Mouse (Mus musculus) spleen, embryonic (tissue): Measurements from ENCODE around the gene Clec4n.
"Not testable (repeated sequence)": the region's sequence is repeated elsewhere in the genome, so short reads cannot be mapped to it uniquely, and the experiment has no call there.

Experiments used
- CTCF ChIA-PET: fragments of 350-600 bp; sonication (Branson Sonifier 250); formaldehyde crosslinking; loops from one replicate; lab custom pipeline; 2022; lab: Charles Lee

Gene Clec4n

GRCm38 (mm10) chr6:123229644-123230043, at the start of gene Clec4n:
Gene Clec4n (plus strand): TSS chr6:123229843.
- CTCF ChIA-PET = no interaction called here

GRCm38 (mm10) chr6:123184862-123185261, 44.8 kb upstream of the Clec4n start:
- CTCF ChIA-PET = not testable (repeated sequence)

DNA sequence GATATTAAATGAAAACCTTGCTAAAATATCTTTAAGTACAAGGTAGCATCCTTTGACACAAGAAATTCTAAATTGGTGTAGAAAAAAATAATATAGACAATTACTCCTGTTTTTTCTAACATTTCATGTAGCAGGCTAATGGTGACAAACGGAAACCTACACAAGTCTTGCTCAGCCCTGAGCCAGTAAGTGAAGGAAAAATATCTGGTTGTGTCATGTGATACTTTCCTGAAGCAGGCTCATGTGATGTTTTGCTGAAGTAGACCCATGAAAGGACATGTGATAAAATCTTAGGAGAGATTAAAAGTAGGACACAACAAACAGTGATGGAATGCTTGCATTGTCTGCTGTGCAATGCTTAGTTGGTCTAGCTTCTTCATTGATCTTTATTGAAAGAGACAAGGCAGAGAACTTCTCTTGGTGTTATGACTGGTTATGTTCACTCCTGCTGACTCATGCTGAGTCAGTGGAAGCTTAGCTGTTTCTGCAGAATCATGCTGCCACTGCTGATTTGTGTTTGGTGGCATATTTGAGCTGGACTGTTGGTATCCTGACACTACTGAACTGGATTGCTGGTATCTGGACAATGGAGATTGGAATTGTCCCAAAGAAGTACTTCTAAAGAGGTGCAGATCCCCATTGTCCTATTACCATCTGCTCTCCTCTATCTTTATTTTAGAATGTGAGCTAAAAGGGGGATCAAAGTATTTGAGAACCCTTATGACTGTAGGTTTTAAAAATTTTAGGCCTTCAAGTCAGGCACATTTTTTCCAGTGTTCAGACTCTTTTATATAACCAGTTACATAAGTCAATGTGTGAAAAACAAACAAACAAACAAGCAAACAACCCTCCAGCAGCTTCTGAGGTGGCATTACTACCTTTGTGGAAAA, 22.2 kb upstream of the Clec4n start:
- CTCF ChIA-PET = no interaction called here

DNA sequence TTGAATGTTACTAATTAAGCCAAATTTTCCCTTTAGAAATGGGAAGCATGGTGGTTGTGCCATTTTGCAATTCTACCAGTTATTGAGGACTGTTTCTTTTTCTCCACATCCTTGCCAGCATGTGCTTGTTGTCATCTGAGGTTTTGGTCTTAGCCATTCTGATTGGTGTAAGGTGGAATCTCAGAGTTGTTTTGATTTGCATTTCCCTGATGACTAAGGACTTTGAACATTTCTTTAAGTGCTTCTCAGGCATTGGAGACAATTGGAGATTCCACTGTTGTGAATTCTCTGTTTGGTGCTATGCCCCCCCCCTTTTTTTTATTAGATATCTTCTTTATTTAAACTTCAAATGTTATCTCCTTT, 21.6 kb upstream of the Clec4n start:
- CTCF ChIA-PET = not testable (repeated sequence)

DNA sequence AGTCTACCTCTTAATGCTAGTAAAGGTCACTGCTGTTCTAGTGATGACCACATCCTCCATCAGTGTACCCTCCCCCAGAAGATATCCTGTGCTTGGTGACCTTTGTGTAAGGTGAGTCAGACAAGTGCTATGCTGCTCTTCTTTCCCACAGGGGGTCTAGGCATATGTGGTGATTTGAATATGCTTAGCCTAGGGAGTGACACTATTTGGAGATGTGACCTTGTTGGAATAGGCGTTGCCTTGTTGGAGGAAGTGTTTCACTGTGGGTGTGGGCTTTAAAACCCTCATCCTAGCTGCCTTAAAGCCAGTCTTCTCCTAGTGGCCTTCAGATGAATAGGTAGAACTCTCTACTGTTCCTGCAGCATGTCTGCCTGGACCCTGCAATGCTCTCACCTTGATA, 17.9 kb upstream of the Clec4n start:
- CTCF ChIA-PET = no interaction called here

DNA sequence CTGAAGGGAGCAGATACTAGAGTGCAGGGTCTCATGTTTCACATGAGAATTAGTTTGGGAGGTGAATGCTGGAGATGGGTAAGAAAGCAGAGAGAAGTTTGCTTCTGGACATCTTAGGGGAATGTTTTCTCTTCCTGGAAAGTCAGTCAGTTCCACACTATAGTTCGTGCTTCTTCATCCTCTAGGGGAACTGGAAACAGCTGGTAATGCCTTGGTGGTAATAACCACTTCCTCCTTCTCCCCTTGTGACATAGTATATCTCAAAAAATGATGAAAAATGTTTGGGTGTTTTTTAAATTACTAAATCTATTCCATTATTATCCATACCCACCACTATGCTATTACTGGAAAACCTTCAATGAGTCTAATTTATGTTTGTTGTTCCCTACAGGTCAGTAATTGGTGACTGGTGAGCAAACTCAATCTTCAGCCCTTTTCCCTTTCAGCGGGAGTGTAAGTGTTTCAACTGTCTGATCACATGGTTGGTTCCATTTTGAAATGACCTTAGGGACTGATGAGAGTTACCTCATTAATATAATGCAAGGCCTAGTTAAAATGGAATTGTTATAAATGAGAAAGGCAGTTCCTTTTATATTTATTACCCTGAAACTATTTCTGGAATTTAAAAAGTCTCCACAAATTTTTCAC, 2.0 kb upstream of the Clec4n start:
- CTCF ChIA-PET = no interaction called here

DNA sequence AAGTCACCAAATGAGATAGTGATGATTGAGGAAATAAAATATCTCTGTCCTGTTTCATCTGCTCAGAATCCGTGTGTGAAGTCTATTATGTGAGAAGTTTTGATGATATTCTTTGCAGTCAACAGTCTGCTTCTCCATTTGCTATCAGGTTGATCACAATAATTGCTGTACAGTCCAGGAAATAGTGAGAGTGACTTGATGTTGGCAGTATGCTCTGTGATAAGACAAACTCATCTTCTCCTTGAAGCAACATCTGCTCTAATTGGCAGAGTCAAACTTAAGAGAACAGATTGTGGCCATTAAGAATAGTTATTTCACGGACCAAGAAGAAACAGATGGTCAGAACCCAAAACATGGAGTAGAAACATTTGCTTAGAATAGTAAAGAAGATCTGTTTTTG, 1.5 kb downstream of the Clec4n start:
- CTCF ChIA-PET = no interaction called here

DNA sequence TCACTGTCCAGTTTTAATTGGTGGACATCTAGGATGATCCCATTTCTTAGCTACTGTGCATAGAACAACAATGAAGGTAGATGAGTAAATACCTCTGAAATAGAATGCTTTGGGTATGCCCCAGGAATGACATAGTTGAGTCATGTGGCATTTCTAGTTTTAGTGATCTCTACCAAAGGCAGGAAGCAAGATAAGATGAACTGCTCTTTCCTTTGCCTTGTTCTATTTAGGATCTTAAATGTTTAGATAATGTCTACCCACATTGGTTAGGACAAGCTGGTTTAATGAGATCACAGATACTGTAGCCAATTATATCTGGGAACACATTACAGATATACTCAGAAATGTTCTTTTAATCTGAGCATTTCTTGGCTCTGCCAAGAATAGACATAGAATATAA, 7.9 kb downstream of the Clec4n start:
- CTCF ChIA-PET = no interaction called here

GRCm38 (mm10) chr6:123244201-123244600, 14.6 kb downstream of the Clec4n start:
- CTCF ChIA-PET = no interaction called here

DNA sequence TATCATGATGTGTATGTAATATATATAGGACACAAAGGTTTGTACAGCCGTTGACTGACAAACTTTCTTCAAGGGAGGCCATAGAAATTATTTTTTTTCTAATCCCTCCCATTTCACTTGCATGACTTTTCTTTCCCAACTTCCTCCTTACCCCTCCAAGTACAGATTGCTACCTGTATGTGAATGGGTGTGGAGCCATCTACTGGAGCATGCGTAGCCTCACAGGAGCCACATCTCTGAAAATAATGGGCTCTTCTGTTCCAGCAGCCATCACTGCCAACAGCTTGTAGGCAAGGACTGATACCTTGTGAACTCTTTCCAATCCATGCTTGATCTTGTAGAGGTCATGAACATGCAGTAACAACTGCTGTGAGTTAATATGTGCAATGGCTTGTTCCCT, 19.2 kb downstream of the Clec4n start:
- CTCF ChIA-PET = not testable (repeated sequence)

- CTCF ChIA-PET = no interaction called here
These were observed 23.1 kb downstream of the Clec4n start for GRCm38 (mm10) chr6:123252735-123253134.

- CTCF ChIA-PET = no interaction called here
These were observed 29.3 kb downstream of the Clec4n start for GRCm38 (mm10) chr6:123258946-123259345.

DNA sequence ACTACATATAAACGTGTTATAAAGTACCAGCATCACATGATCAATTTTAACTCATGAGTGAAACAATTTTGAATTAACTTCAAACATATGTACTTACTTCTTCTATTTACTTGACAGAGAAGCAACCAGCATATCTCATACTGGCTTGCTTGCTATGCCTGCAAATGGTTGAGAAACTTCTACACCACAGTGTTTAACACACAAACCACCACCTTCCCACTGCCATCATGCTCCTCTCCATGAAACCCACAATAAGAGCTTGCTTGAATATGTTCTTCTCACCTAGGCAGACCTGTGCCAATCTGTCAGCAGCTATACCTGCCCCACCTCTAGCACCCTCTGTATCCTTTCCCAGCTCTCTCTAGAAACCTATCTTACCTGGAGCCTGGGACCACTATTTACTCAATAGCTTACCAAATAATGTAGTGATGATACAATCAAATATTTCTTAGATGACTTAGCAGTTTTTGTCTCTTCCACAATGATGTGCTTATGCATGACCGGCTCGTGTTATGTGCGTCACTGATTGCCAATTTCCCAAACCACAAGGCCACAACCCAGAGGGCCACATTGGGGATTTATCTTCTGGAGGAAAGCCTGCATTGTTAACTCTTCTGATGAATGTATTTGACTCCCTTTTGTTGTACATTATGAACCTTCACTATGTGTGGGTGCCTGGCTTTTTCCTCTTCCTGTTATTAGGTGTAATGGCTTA, 30.4 kb downstream of the Clec4n start:
- CTCF ChIA-PET = no interaction called here

GRCm38 (mm10) chr6:123260868-123261267, 31.2 kb downstream of the Clec4n start:
- CTCF ChIA-PET = interaction anchor here (0.6 kb wide), 1 partner anchor 662 kb away, joined by 3 read pairs; no protein-coding TSS in a partner anchor

DNA sequence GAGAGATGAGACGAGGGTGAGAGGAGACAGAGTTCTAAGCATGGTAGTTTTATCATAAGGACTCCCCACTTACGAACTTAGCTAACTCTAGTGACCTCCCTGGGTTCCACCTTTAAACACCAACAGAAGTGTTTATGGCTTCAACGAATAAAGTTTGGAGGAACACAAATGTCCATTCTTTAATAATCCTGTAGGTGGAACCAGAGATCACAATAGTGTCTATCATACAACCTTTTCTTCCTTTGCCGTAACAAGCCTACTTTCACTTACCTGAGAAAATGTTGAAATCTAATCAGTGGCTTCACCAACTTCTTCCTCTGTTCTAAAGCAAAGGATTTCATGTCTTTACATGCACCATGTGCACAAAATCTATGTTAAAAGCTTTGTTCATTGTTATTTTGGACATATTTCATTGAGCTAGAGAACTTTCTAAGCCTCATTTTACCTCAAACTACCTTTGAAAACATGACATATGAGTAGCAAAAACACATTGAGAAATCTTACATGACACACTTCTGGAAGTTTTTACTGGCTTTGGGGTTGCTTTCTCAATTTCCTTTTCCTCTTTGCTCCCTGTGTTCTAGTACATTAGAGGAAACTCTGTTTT, 32.0 kb downstream of the Clec4n start, which contains the start of gene Clec4d:
TSS of gene Clec4d (plus strand) at position 557 of the 607 bp plus-strand sequence.
- CTCF ChIA-PET = no interaction called here

DNA sequence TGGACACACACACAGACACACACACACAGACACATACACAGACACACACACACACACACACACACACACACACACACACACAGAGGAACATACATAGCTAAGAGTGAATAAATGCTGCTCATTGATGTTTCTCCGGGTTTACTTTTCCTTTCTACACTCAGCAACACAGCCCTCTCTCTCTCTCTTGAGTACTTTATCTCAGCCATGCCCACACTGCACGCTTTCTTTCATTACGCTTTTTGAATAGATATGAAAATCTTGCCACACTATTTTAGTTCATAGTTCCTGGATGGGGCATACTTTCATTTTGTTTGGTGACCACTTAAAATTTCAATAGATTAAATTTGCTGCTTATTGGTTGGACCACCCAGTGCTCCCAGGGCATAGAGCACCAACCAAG, 34.6 kb downstream of the Clec4n start:
- CTCF ChIA-PET = no interaction called here

DNA sequence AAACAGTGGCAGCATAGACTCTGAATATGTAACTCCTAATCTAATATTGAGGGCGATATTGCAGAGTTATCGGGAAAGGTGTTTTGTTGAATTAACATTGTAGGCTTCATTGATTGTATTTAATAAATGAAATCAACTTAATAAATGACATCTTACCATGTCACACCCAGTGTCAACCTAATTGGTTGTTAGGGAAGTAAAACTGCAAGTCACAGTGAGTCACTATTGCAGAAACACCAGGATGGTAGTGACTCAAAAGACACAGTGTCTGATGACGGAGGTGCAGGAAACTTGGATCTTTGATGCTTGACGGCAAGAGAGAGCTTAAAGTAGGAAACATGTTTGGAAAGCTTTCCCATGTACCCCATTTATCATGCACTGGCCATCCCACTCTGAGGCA, 36.2 kb downstream of the Clec4n start:
- CTCF ChIA-PET = no interaction called here

DNA sequence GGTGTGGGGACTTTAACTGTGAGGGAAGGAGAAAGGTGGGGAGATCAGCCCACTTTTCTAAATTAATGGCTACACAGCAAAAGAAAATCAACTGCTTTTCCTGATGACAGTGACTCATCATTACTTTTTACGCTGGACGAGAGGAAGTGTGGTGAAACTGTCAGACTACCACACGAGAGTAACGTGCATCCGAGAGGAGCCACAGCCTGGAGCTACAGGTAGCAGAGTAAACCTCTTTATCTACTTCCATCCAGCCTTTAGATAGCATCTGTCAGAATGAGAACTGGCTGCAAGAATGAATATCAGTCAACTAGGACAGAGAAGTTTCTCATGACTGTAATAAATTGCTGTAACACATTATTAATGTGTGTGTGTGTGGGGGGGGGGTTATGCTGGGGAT, 37.3 kb downstream of the Clec4n start:
- CTCF ChIA-PET = no interaction called here

- CTCF ChIA-PET = no interaction called here
These were observed 49.8 kb downstream of the Clec4n start for GRCm38 (mm10) chr6:123279443-123279842.

GRCm38 (mm10) chr6:123286311-123286710, 56.7 kb downstream of the Clec4n start:
- CTCF ChIA-PET = no interaction called here

GRCm38 (mm10) chr6:123288931-123289330, 59.3 kb downstream of the Clec4n start:
- CTCF ChIA-PET = no interaction called here

- CTCF ChIA-PET = no interaction called here
These were observed 60.1 kb downstream of the Clec4n start, which contains the start of gene Clec4e for GRCm38 (mm10) chr6:123289753-123290152. Gene Clec4e (minus strand): TSS chr6:123289870.
